Mouse (Mus musculus): ENCODE measurements at regions not wholly inside any gene's neighbourhood (a gene's known extent, or its start where the extent isn't known, plus 50 kb on each side); places are given as distances from the start of the nearest gene placed in this dataset.

DNA sequence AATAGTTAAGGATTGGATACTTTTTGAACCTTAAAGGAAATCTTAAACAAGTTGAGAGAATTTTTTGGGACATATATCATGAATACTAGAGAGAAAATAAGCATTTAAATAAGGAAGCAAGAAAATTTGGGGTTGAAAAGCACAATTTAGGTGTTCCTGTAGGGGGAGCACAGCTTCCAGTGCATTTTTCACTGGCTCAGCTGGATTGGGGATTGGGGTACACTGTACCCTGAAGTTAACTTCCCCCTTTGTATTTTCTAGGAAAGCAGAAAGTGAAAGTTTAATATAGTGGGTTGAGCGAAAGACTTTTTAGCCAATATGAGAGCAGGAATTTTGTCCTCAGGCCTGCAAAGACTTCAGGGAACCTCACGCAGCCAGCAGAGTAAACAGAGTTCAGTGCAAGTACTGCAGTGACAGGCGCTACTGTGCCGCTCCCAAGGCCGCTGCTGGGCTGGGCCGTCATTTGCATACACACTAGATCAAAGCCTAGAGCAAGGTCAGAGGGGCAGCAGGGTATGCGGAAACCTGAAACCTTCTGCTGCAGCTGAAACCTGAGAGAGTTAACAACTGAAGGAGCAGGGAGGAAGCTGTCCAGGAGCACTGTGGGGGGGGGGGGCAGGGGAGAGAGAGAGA, 1111.4 kb downstream of the H2al1n start:
- ATAC-seq (replicated peaks; ENCODE audit: poor library complexity): peak; percentile 92

DNA sequence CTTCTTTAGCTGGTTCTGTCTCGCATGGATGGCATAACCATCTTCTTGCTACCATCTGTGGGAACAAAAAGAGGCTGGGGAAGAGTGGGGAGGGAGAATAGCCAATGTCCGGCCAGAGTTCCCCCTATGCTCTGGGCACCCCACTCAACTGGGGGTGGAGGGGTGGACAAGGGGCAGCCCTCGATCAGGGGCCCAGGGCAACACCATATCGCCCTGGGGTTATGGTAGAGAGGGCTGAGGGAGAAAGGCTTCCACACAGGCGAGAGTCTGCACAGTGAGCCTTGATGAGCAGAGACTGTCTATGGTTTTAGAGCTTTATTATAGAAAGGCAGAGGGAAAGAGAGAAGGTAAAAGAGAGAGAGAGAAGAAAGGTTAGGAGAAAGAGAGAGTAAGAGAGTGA, 1112.0 kb downstream of the H2al1n start:
- ATAC-seq (replicated peaks; ENCODE audit: poor library complexity): no peak

DNA sequence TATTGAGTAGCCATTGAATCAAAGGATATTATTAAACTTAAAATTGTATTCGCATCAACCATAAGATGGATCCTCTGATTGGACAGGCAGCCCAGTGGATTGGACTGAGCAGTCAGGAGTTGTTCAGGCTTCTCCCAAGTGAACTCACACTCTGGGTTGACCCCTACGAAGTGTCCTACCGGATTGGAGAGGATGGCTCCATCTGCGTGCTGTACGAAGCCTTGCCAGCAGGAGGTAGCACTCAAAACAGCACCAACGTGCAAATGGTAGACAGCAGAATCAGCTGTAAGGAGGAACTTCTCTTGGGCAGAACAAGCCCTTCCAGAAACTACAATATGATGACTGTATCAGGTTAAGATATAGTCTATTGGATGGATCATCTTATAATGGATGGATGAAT, 1154.2 kb downstream of the H2al1n start:
- peak; percentile 98 for ATAC-seq (replicated peaks; ENCODE audit: poor library complexity)

Data from megakaryocyte progenitor cell, adult 5-6 weeks (primary cell).